Mouse (Mus musculus) heart, embryonic 13.5 days (tissue): ENCODE measurements at regions not wholly inside any gene's neighbourhood (a gene's known extent, or its start where the extent isn't known, plus 50 kb on each side); places are given as distances from the start of the nearest gene placed in this dataset.

Experiments
- ATAC-seq: fragments of 200-750 bp; cut with Nextera tagmentation; 2 replicates; pipeline ENCODE4 v1.8.0; 2017; ENCODE audit warnings: moderate TSS enrichment; ENCODE audit not compliant: insufficient number of reproducible peaks, low FRiP score, low TSS enrichment; ENCODE audit errors: extremely low read depth
- H3K27ac ChIP-seq: fragments of 300-500 bp; sonication (generic); replicated peaks from 2 replicates; pipeline ENCODE4 v1.5.1; 2015; ENCODE audit warnings: moderate library complexity, mild to moderate bottlenecking, inconsistent platforms
- H3K27me3 ChIP-seq: fragments of 300-500 bp; sonication (generic); replicated peaks from 2 replicates; pipeline ENCODE4 v1.6.1; 2015; ENCODE audit warnings: mild to moderate bottlenecking, inconsistent platforms
- H3K36me3 ChIP-seq: fragments of 300-500 bp; sonication (generic); 2 replicates; pipeline ENCODE4 v1.6.1; 2015; ENCODE audit warnings: mild to moderate bottlenecking, inconsistent platforms
- H3K4me1 ChIP-seq: fragments of 300-500 bp; sonication (generic); 2 replicates; pipeline ENCODE4 v1.6.1; 2015; ENCODE audit warnings: inconsistent platforms
- H3K4me2 ChIP-seq: fragments of 300-500 bp; sonication (generic); 2 replicates; pipeline ENCODE4 v1.6.1; 2015; ENCODE audit warnings: inconsistent platforms, mild to moderate bottlenecking, moderate library complexity
- H3K4me3 ChIP-seq: fragments of 300-500 bp; sonication (generic); 2 replicates; pipeline ENCODE4 v1.5.1; 2015; ENCODE audit warnings: moderate library complexity, mild to moderate bottlenecking, inconsistent platforms
- H3K9ac ChIP-seq: fragments of 300-500 bp; sonication (generic); 2 replicates; pipeline ENCODE4 v1.6.1; 2015; ENCODE audit warnings: inconsistent platforms, mild to moderate bottlenecking, moderate library complexity
- H3K9me3 ChIP-seq: fragments of 300-500 bp; sonication (generic); 2 replicates; pipeline ENCODE4 v1.6.1; 2016; ENCODE audit warnings: inconsistent platforms
- WGBS: fragments of 180-500 bp; shearing (Covaris S2); methylation state at CpG from one replicate; pipeline ENCODE4 v1.1.7; 2015; ENCODE audit warnings: mixed read lengths; 5-methylcytosine and 5-hydroxymethylcytosine counted together

GRCm38 (mm10) chr14:105779760-105780159 is 116.9 kb downstream of the Spry2 start:
- 71% methylated on average over 3 of the region's 3 CpGs for WGBS
- H3K27ac ChIP-seq, result no peak overlapping the region
- no peaks in the 10 kb centered on the region for H3K4me1 ChIP-seq
- H3K4me2 ChIP-seq, result no peak overlapping the region
- no peaks in the 10 kb centered on the region for H3K27me3 ChIP-seq
- no peaks in the 10 kb centered on the region for H3K36me3 ChIP-seq
- ATAC-seq, result no peak
- no peak overlapping the region for H3K4me3 ChIP-seq
- H3K9ac ChIP-seq, result no peak overlapping the region
- no peaks in the 10 kb centered on the region for H3K9me3 ChIP-seq

DNA sequence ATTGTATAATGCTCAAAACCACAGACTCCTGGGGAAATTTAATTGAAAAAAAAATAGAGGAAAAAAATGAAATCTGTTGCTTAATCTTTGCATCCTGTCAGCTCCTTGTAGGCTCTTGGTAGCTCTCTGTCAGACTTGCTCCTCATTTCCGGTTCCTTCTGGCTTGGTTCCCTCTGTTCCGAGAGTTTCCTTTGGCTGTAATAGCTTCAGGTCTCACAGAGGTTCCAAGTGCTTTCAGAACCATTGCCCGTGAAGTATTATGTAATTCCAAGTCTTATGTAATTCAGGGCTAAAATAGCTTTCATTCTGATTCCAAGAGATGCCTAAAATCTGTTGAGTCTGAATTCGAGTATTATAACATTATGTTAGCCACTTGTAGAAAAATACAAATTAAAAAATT is 117.3 kb downstream of the Spry2 start:
- H3K9me3 ChIP-seq, result no peaks in the 10 kb centered on the region
- no peak overlapping the region for H3K9ac ChIP-seq
- H3K4me3 ChIP-seq, result no peak overlapping the region
- ATAC-seq, result no peak
- H3K27me3 ChIP-seq, result no peaks in the 10 kb centered on the region
- no peak overlapping the region for H3K27ac ChIP-seq
- no peak overlapping the region for H3K4me2 ChIP-seq
- H3K36me3 ChIP-seq, result no peaks in the 10 kb centered on the region
- WGBS, result 46% methylated on average over 4 of the region's 4 CpGs
- H3K4me1 ChIP-seq, result no peaks in the 10 kb centered on the region

DNA sequence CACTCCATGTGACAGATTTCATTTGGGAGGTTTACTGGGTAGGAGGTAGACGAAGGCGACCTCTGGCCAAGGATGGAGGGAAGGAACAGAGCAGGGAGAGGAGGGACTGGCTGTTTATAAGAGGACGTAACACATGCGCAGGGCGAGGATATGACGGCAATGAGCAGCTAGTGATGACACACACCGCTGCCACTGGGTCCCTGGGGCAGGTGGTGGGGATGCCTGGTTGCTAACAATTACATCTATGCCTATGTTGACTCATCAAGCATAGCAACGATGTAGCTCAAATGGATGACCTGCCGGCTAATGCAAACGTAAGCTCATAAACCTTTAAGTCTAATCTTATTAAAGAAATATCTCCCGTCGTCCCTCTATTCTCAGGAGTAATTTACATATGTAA is 122.9 kb downstream of the Spry2 start:
- Histone ChIP-seq H3K27me3 (no peaks in the 10 kb centered on the region), H3K9ac (no peak overlapping the region), H3K9me3 (no peaks in the 10 kb centered on the region), H3K4me3 (no peak overlapping the region), H3K4me2 (no peak overlapping the region), H3K4me1 (no peaks in the 10 kb centered on the region), H3K27ac (no peak overlapping the region), H3K36me3 (no peaks in the 10 kb centered on the region)
- no peak for ATAC-seq
- 88% methylated on average over 12 of the region's 12 CpGs for WGBS

- no peaks in the 10 kb centered on the region for H3K36me3 ChIP-seq
- ATAC-seq, result no peak
- H3K4me1 ChIP-seq, result no peaks in the 10 kb centered on the region
- H3K4me3 ChIP-seq, result no peak overlapping the region
- no peaks in the 10 kb centered on the region for H3K27me3 ChIP-seq
- no peak overlapping the region for H3K27ac ChIP-seq
- H3K9me3 ChIP-seq, result no peaks in the 10 kb centered on the region
- 29% methylated on average over 4 of the region's 4 CpGs for WGBS
- H3K4me2 ChIP-seq, result no peak overlapping the region
- no peak overlapping the region for H3K9ac ChIP-seq
Observed at GRCm38 (mm10) chr14:105767100-105767499, 129.5 kb downstream of the Spry2 start.

- H3K9ac ChIP-seq, result no peak overlapping the region
- no peak overlapping the region for H3K4me3 ChIP-seq
- H3K4me1 ChIP-seq, result no peaks in the 10 kb centered on the region
- no peak for ATAC-seq
- H3K9me3 ChIP-seq, result peaks cover 6% of the 10 kb centered on the region; the same call in 1 of the 2 replicates
- H3K27me3 ChIP-seq, result no peaks in the 10 kb centered on the region
- H3K27ac ChIP-seq, result no peak overlapping the region
- WGBS, result 61% methylated on average over 4 of the region's 4 CpGs
- no peak overlapping the region for H3K4me2 ChIP-seq
- no peaks in the 10 kb centered on the region for H3K36me3 ChIP-seq
Observed at GRCm38 (mm10) chr14:105752509-105753375, 143.9 kb downstream of the Spry2 start.

GRCm38 (mm10) chr14:105751762-105752161 is 144.9 kb downstream of the Spry2 start:
- Histone ChIP-seq H3K36me3 (no peaks in the 10 kb centered on the region), H3K4me1 (no peaks in the 10 kb centered on the region), H3K9me3 (peaks cover 6% of the 10 kb centered on the region; the same call in 1 of the 2 replicates), H3K4me3 (no peak overlapping the region), H3K27ac (no peak overlapping the region), H3K9ac (no peak overlapping the region), H3K27me3 (no peaks in the 10 kb centered on the region), H3K4me2 (no peak overlapping the region)
- ATAC-seq, result no peak
- 69% methylated on average over 7 of the region's 7 CpGs for WGBS

- Histone ChIP-seq H3K27me3 (no peaks in the 10 kb centered on the region), H3K4me3 (no peak overlapping the region), H3K27ac (peak overlapping the region; percentile 65), H3K36me3 (no peaks in the 10 kb centered on the region), H3K9me3 (no peaks in the 10 kb centered on the region), H3K4me1 (peaks cover 32% of the 10 kb centered on the region), H3K9ac (no peak overlapping the region), H3K4me2 (no peak overlapping the region)
- ATAC-seq, result no peak
- 70% methylated on average over 2 of the region's 2 CpGs for WGBS
Observed at GRCm38 (mm10) chr14:105744578-105744977, 152.0 kb downstream of the Spry2 start.

GRCm38 (mm10) chr14:105744125-105744524 is 152.5 kb downstream of the Spry2 start:
- no peak overlapping the region for H3K4me3 ChIP-seq
- ATAC-seq, result no peak
- H3K27me3 ChIP-seq, result no peaks in the 10 kb centered on the region
- H3K9ac ChIP-seq, result no peak overlapping the region
- peaks cover 32% of the 10 kb centered on the region for H3K4me1 ChIP-seq
- H3K4me2 ChIP-seq, result no peak overlapping the region
- no peaks in the 10 kb centered on the region for H3K9me3 ChIP-seq
- WGBS, result 61% methylated on average over 3 of the region's 3 CpGs
- peak overlapping the region; percentile 65 for H3K27ac ChIP-seq
- no peaks in the 10 kb centered on the region for H3K36me3 ChIP-seq

- H3K27ac ChIP-seq, result peak overlapping the region; percentile 46
- H3K9ac ChIP-seq, result no peak overlapping the region
- H3K27me3 ChIP-seq, result no peaks in the 10 kb centered on the region
- peaks cover 36% of the 10 kb centered on the region for H3K4me1 ChIP-seq
- H3K36me3 ChIP-seq, result no peaks in the 10 kb centered on the region
- 58% methylated on average over 11 of the region's 11 CpGs for WGBS
- no peaks in the 10 kb centered on the region for H3K9me3 ChIP-seq
- H3K4me2 ChIP-seq, result no peak overlapping the region
- H3K4me3 ChIP-seq, result no peak overlapping the region
- no peak for ATAC-seq
Observed at GRCm38 (mm10) chr14:105740889-105741288, 155.7 kb downstream of the Spry2 start.

DNA sequence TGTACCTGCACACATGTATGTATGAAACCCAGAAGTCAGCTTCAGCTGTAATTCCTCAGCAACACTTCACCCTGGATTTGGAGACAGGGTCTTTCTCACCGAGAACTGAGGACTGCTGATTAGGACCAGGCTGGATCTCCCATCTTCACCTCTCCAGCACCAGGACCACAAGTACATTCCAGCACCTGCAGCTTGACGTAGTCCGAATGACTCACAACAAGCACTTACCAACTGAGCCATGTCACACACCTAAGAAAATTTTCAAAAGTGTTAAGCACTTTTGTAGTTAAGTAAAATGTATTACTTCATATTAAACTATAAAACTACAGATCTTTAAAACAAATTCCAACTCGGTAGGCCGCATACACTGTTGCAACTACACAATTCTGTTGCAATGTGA is 158.1 kb downstream of the Spry2 start:
- WGBS, result 63% methylated on average over 5 of the region's 5 CpGs

GRCm38 (mm10) chr14:105736352-105736751 is 160.3 kb downstream of the Spry2 start:
- H3K4me1 ChIP-seq, result peaks cover 28% of the 10 kb centered on the region
- no peaks in the 10 kb centered on the region for H3K9me3 ChIP-seq
- no peaks in the 10 kb centered on the region for H3K27me3 ChIP-seq
- WGBS, result 40% methylated on average over 6 of the region's 6 CpGs
- H3K4me2 ChIP-seq, result no peak overlapping the region
- no peaks in the 10 kb centered on the region for H3K36me3 ChIP-seq
- H3K4me3 ChIP-seq, result no peak overlapping the region
- H3K9ac ChIP-seq, result no peak overlapping the region
- 0 out of 2 replicates have a peak overlapping the region, but pooled peaks have one; percentile 21 for H3K27ac ChIP-seq
- no peak for ATAC-seq

More for the DNA sequence above, 158.1 kb downstream of the Spry2 start:
- Histone ChIP-seq H3K36me3 (no peaks in the 10 kb centered on the region), H3K9ac (no peak overlapping the region), H3K4me1 (peaks cover 29% of the 10 kb centered on the region), H3K9me3 (no peaks in the 10 kb centered on the region), H3K27ac (no peak overlapping the region), H3K4me2 (no peak overlapping the region), H3K27me3 (no peaks in the 10 kb centered on the region), H3K4me3 (no peak overlapping the region)
- no peak for ATAC-seq

DNA sequence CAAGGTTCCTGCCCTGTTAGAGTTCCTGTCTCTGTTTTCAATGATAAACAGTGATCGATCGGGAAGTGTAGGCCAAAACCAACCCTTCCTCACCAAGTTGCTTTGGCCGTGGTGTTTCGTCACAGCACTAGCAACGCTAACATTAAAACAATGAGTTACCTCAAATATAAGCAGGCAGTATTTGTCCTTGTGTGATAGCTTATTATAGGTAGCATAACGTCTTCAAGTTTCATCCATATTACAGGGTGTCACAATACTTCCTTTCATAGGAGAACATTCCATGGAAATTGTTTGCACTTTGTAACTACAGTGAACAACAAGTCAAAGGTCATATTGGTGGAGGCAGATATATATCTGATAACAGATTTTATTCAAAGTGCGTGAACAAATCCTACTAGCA is 162.3 kb downstream of the Spry2 start:
- ATAC-seq, result no peak
- no peaks in the 10 kb centered on the region for H3K27me3 ChIP-seq
- no peak overlapping the region for H3K4me2 ChIP-seq
- peaks cover 27% of the 10 kb centered on the region for H3K4me1 ChIP-seq
- 79% methylated on average over 7 of the region's 7 CpGs for WGBS
- no peaks in the 10 kb centered on the region for H3K9me3 ChIP-seq
- no peak overlapping the region for H3K27ac ChIP-seq
- no peak overlapping the region for H3K9ac ChIP-seq
- no peak overlapping the region for H3K4me3 ChIP-seq
- H3K36me3 ChIP-seq, result no peaks in the 10 kb centered on the region
